Mouse (Mus musculus): ENCODE measurements at regions not wholly inside any gene's neighbourhood (a gene's known extent, or its start where the extent isn't known, plus 50 kb on each side); places are given as distances from the start of the nearest gene placed in this dataset.

- Histone ChIP-seq H3K27me3 (ENCODE audit: low read depth, poor library complexity, severe bottlenecking) (no peaks in the 10 kb centered on the region), H3K4me1 (no peaks in the 10 kb centered on the region), H3K27ac (no peak overlapping the region), H3K9me3 (replicated peaks) (no peaks in the 10 kb centered on the region), H3K36me3 (no peaks in the 10 kb centered on the region), H3K4me3 (no peak overlapping the region)
- WGBS, result 27% methylated on average over 5 of the region's 5 CpGs
- peak; percentile 61 for DNase-seq (ENCODE audit: low spot score)
Observed at GRCm38 (mm10) chr14:72187329-72187984, 304.2 kb downstream of the Gm9195 start.

- WGBS, result 97% methylated on average over 1 of the region's 1 CpGs
Observed at GRCm38 (mm10) chr14:72175751-72176150, 315.9 kb downstream of the Gm9195 start.

GRCm38 (mm10) chr14:72172549-72173405, 318.9 kb downstream of the Gm9195 start:
- WGBS, result 57% methylated on average over 20 of the region's 20 CpGs
- no peaks in the 10 kb centered on the region for H3K36me3 ChIP-seq
- H3K27me3 ChIP-seq (ENCODE audit: low read depth, poor library complexity, severe bottlenecking), result no peaks in the 10 kb centered on the region
- no peaks in the 10 kb centered on the region for H3K9me3 ChIP-seq (replicated peaks)
- no peak overlapping the region for H3K4me3 ChIP-seq
- DNase-seq (ENCODE audit: low spot score), result no peak
- no peaks in the 10 kb centered on the region for H3K4me1 ChIP-seq
- no peak overlapping the region for H3K27ac ChIP-seq

More at GRCm38 (mm10) chr14:72175751-72176150, 315.9 kb downstream of the Gm9195 start:
- DNase-seq (ENCODE audit: low spot score), result no peak
- Histone ChIP-seq H3K9me3 (replicated peaks) (no peaks in the 10 kb centered on the region), H3K4me1 (no peaks in the 10 kb centered on the region), H3K27ac (no peak overlapping the region), H3K27me3 (ENCODE audit: low read depth, poor library complexity, severe bottlenecking) (no peaks in the 10 kb centered on the region), H3K36me3 (no peaks in the 10 kb centered on the region), H3K4me3 (no peak overlapping the region)

GRCm38 (mm10) chr14:72171777-72172176, 319.9 kb downstream of the Gm9195 start:
- H3K9me3 ChIP-seq (replicated peaks), result no peaks in the 10 kb centered on the region
- no peak overlapping the region for H3K4me3 ChIP-seq
- no peak for DNase-seq (ENCODE audit: low spot score)
- WGBS, result 55% methylated on average over 3 of the region's 3 CpGs
- no peaks in the 10 kb centered on the region for H3K36me3 ChIP-seq
- no peak overlapping the region for H3K27ac ChIP-seq
- H3K4me1 ChIP-seq, result 0 out of 2 replicates have a peak, but pooled peaks cover 4% of the 10 kb centered on the region
- no peaks in the 10 kb centered on the region for H3K27me3 ChIP-seq (ENCODE audit: low read depth, poor library complexity, severe bottlenecking)

GRCm38 (mm10) chr14:72158537-72159323, 332.9 kb downstream of the Gm9195 start:
- DNase-seq (ENCODE audit: low spot score), result peak; percentile 65
- peak overlapping the region; percentile 73 for H3K27ac ChIP-seq

GRCm38 (mm10) chr14:72155197-72155907, 336.3 kb downstream of the Gm9195 start:
- Histone ChIP-seq H3K9me3 (replicated peaks) (no peaks in the 10 kb centered on the region), H3K27me3 (ENCODE audit: low read depth, poor library complexity, severe bottlenecking) (no peaks in the 10 kb centered on the region), H3K4me3 (no peak overlapping the region), H3K27ac (no peak overlapping the region), H3K36me3 (no peaks in the 10 kb centered on the region), H3K4me1 (peaks cover 20% of the 10 kb centered on the region)
- 29% methylated on average over 11 of the region's 11 CpGs for WGBS
- DNase-seq (ENCODE audit: low spot score), result no peak

More at GRCm38 (mm10) chr14:72158537-72159323, 332.9 kb downstream of the Gm9195 start:
- Histone ChIP-seq H3K27me3 (ENCODE audit: low read depth, poor library complexity, severe bottlenecking) (no peaks in the 10 kb centered on the region), H3K9me3 (replicated peaks) (no peaks in the 10 kb centered on the region), H3K4me1 (peaks cover 12% of the 10 kb centered on the region), H3K4me3 (peak overlapping the region; percentile 38), H3K36me3 (no peaks in the 10 kb centered on the region)
- WGBS, result 8% methylated on average over 13 of the region's 13 CpGs

- Histone ChIP-seq H3K27ac (no peak overlapping the region), H3K4me3 (no peak overlapping the region), H3K27me3 (ENCODE audit: low read depth, poor library complexity, severe bottlenecking) (no peaks in the 10 kb centered on the region), H3K9me3 (replicated peaks) (no peaks in the 10 kb centered on the region), H3K4me1 (peaks cover 11% of the 10 kb centered on the region; the same call in 1 of the 2 replicates), H3K36me3 (no peaks in the 10 kb centered on the region)
- DNase-seq (ENCODE audit: low spot score), result no peak
- WGBS, result 67% methylated on average over 4 of the region's 4 CpGs
Observed at GRCm38 (mm10) chr14:72151676-72152075, 340.0 kb downstream of the Gm9195 start.

GRCm38 (mm10) chr14:72149463-72149862, 342.2 kb downstream of the Gm9195 start:
- H3K4me1 ChIP-seq, result peaks cover 11% of the 10 kb centered on the region; the same call in 1 of the 2 replicates
- 21% methylated on average over 4 of the region's 4 CpGs for WGBS
- DNase-seq (ENCODE audit: low spot score), result peak; percentile 48
- H3K27ac ChIP-seq, result no peak overlapping the region
- no peaks in the 10 kb centered on the region for H3K36me3 ChIP-seq
- H3K27me3 ChIP-seq (ENCODE audit: low read depth, poor library complexity, severe bottlenecking), result no peaks in the 10 kb centered on the region
- no peak overlapping the region for H3K4me3 ChIP-seq
- H3K9me3 ChIP-seq (replicated peaks), result no peaks in the 10 kb centered on the region

GRCm38 (mm10) chr14:72148886-72149285, 342.8 kb downstream of the Gm9195 start:
- H3K27me3 ChIP-seq (ENCODE audit: low read depth, poor library complexity, severe bottlenecking), result no peaks in the 10 kb centered on the region
- no peaks in the 10 kb centered on the region for H3K36me3 ChIP-seq
- 68% methylated on average over 1 of the region's 1 CpGs for WGBS
- H3K4me1 ChIP-seq, result peaks cover 11% of the 10 kb centered on the region; the same call in 1 of the 2 replicates
- DNase-seq (ENCODE audit: low spot score), result no peak
- no peak overlapping the region for H3K27ac ChIP-seq
- H3K4me3 ChIP-seq, result no peak overlapping the region
- H3K9me3 ChIP-seq (replicated peaks), result no peaks in the 10 kb centered on the region

GRCm38 (mm10) chr14:72146381-72146780, 345.3 kb downstream of the Gm9195 start:
- no peaks in the 10 kb centered on the region for H3K27me3 ChIP-seq (ENCODE audit: low read depth, poor library complexity, severe bottlenecking)
- no peak overlapping the region for H3K4me3 ChIP-seq
- WGBS, result 48% methylated on average over 2 of the region's 2 CpGs
- no peaks in the 10 kb centered on the region for H3K36me3 ChIP-seq
- H3K9me3 ChIP-seq (replicated peaks), result no peaks in the 10 kb centered on the region
- no peak for DNase-seq (ENCODE audit: low spot score)
- peaks cover 17% of the 10 kb centered on the region for H3K4me1 ChIP-seq
- H3K27ac ChIP-seq, result no peak overlapping the region

- no peak overlapping the region for H3K27ac ChIP-seq
- WGBS, result 13% methylated on average over 6 of the region's 6 CpGs
- H3K4me1 ChIP-seq, result peaks cover 9% of the 10 kb centered on the region
- H3K4me3 ChIP-seq, result no peak overlapping the region
- H3K27me3 ChIP-seq (ENCODE audit: low read depth, poor library complexity, severe bottlenecking), result no peaks in the 10 kb centered on the region
- H3K36me3 ChIP-seq, result no peaks in the 10 kb centered on the region
- no peaks in the 10 kb centered on the region for H3K9me3 ChIP-seq (replicated peaks)
- no peak for DNase-seq (ENCODE audit: low spot score)
Observed at GRCm38 (mm10) chr14:72142883-72143487, 348.7 kb downstream of the Gm9195 start.

- WGBS, result 97% methylated on average over 4 of the region's 4 CpGs
- no peaks in the 10 kb centered on the region for H3K27me3 ChIP-seq (ENCODE audit: low read depth, poor library complexity, severe bottlenecking)
- DNase-seq (ENCODE audit: low spot score), result no peak
- H3K27ac ChIP-seq, result no peak overlapping the region
- H3K9me3 ChIP-seq (replicated peaks), result no peaks in the 10 kb centered on the region
- H3K4me1 ChIP-seq, result peaks cover 9% of the 10 kb centered on the region
- H3K4me3 ChIP-seq, result no peak overlapping the region
- H3K36me3 ChIP-seq, result no peaks in the 10 kb centered on the region
Observed at GRCm38 (mm10) chr14:72141136-72141535, 350.5 kb downstream of the Gm9195 start.

All from limb, embryonic 10.5 days (tissue).